In the genomic region with DNA sequence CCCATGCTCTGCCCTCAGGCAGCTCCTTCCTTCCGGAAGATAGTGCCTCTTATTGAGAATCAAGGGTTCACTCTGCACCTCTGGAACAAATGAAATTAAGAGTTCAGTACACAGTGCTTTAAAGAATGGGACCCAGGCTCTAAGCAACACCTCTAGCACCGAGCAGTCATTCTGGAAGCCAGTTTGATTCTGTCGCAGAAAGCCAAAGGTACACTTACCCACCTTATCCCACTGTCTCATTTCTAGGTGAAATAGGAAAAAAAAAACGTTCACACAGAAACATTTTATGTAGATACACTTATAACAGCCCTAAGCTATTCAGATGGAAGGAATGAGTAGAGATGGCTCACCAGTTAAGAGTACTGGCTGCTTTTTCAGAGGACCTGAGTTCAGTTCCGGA, we compare ENCODE assay signal across 9 mouse cellular contexts. TPM values are rescaled to one million over a fixed set of nuclear protein-coding genes. Genes with fewer than 3 reads are reported as not detected.
DNase-seq lines count a peak whose midpoint lies in the region; ATAC-seq and TF ChIP-seq lines count a peak whose summit lies in the region.
"Had no signal": no experiment of that assay in that cellular context is flagged by ENCODE, and none has a peak within 500 bp of the region (broad histone marks: within the 10 kb centered on the region; RNA-seq: fewer than 3 reads in every experiment).

A gene (plus strand): TSS at position 301 of the 400 bp plus-strand sequence.

- 0 out of 2 replicates have a peak within 1 kb of the TSS, but pooled peaks have one; percentile 8 for H3K9ac ChIP-seq in stomach, embryonic 15.5 days

- intact Hi-C loops in gastrocnemius, adult 2 months (cut with DNase I): no loop called here
- intact Hi-C loops in gastrocnemius, postnatal 36 days (cut with DNase I): no loop called here
- intact Hi-C loops in left cerebral cortex, postnatal 4 days (cut with DNase I): no loop called here

- H3K27ac ChIP-seq in gastrocnemius, adult 2 months: peak within 1 kb of the TSS; percentile 61
- no peak within 1 kb of the TSS for H3K27ac ChIP-seq in testis, adult 2 months (ENCODE audit: control insufficient read depth, insufficient read depth, low read depth, low read length)
- H3K27ac ChIP-seq in stomach, embryonic 15.5 days: no peak within 1 kb of the TSS

- no peak for DNase-seq in gastrocnemius, adult 2 months
- DNase-seq in gastrocnemius, postnatal 36 days: no peak
- DNase-seq in testis, postnatal 14 days (ENCODE audit: low spot score): no peak
- DNase-seq in left cerebral cortex, postnatal 4 days: no peak
- DNase-seq in spleen, postnatal 14 days (ENCODE audit: low spot score in 2 of 2): no peak
- DNase-seq in gastrocnemius, postnatal 25 days: no peak

- peak within 1 kb of the TSS; percentile 79 for H3K4me3 ChIP-seq in gastrocnemius, adult 2 months
- H3K4me3 ChIP-seq in testis, adult 2 months (ENCODE audit: control insufficient read depth, low read depth, low read length): peak within 1 kb of the TSS; percentile 78
- H3K4me3 ChIP-seq in stomach, embryonic 15.5 days (replicated peaks): peak within 1 kb of the TSS; percentile 54

- no peak for TF ChIP-seq CTCF in gastrocnemius, adult 2 months (IDR thresholded peaks at IDR 0.05)
- no peak for TF ChIP-seq CTCF in testis, adult 2 months (IDR thresholded peaks at IDR 0.05; ENCODE audit: control insufficient read depth, insufficient read depth, insufficient replicate concordance, low read depth, low read length)

- H3K27me3 ChIP-seq in testis, adult 2 months (ENCODE audit: control insufficient read depth, insufficient read depth, low read length): no peaks in the 10 kb centered on the region; the same call in 1 of the 2 replicates
- H3K27me3 ChIP-seq in stomach, embryonic 15.5 days (replicated peaks): peaks cover 13% of the 10 kb centered on the region; the same call in 1 of the 2 replicates

- peaks cover 6% of the 10 kb centered on the region for H3K4me1 ChIP-seq in testis, adult 2 months (ENCODE audit: control insufficient read depth, insufficient read depth, low read length)
- 0 out of 2 replicates have a peak, but pooled peaks cover 4% of the 10 kb centered on the region for H3K4me1 ChIP-seq in stomach, embryonic 15.5 days

- no peaks in the 10 kb centered on the region for H3K36me3 ChIP-seq in testis, adult 2 months (ENCODE audit: control insufficient read depth, insufficient read depth, low read length)
- H3K36me3 ChIP-seq in stomach, embryonic 15.5 days: no peaks in the 10 kb centered on the region

- no peak for ATAC-seq in stomach, embryonic 15.5 days (ENCODE audit: insufficient read depth, low FRiP score, low read depth)

- no peak for TF ChIP-seq POLR2A in testis, adult 2 months (IDR thresholded peaks at IDR 0.05; ENCODE audit: control insufficient read depth, low read depth, low read length)

- WGBS in stomach, embryonic 15.5 days: 18% methylated on average over 5 of the region's 5 CpGs

- no peaks in the 10 kb centered on the region for H3K9me3 ChIP-seq in stomach, embryonic 15.5 days

- peak within 1 kb of the TSS; percentile 98 for H3K4me2 ChIP-seq in stomach, embryonic 15.5 days

RNA-seq across cellular contexts. Expression of the gene that starts here (rescaled TPM):
- under 1 TPM; 0.67 to 0.99 TPM for total RNA-seq in gastrocnemius, adult 2 months (2021)
- total RNA-seq in gastrocnemius, postnatal 36 days (2021): 1 to 10 TPM in 1 of 2 experiments, under 1 TPM in 1; 0.47 to 1.1 TPM
- 1.7 and 2.1 TPM in 2 replicates for polyA plus RNA-seq in testis, adult 2 months (2012; rRNA removed)
- total RNA-seq in left cerebral cortex, postnatal 4 days (2021): 10 to 100 TPM; 15.4 to 15.7 TPM
- polyA plus RNA-seq in stomach, embryonic 15.5 days (2015; fragmentation: Nextera tagmentation; extraction: Ambion mirVana): 1.0 and 1.6 TPM in 2 replicates
- under 1 TPM; 0.64 to 0.75 TPM for total RNA-seq in gastrocnemius, postnatal 25 days (2021)
- total RNA-seq: hematopoietic stem cell, adult 5-6 weeks had no signal

Comparison
In these comparisons a context has a peak if more than half of its experiments do, and no peak if none do; other contexts are left out.
1. RNA of the gene that starts here (total RNA-seq): 15.4 to 15.7 TPM in left cerebral cortex, postnatal 4 days; 0.47 to 1.1 TPM in gastrocnemius, postnatal 36 days, 0.67 to 0.99 TPM in gastrocnemius, adult 2 months and 0.64 to 0.75 TPM in gastrocnemius, postnatal 25 days; every median in the first group is over 4 times any median in the second.
2. Peak in every context shown above with its lines, with median percentiles within 50 percentile points of each other: H3K4me3 ChIP-seq.